Comparison of ENCODE assay signal across 11 mouse cellular contexts in the genomic region with DNA sequence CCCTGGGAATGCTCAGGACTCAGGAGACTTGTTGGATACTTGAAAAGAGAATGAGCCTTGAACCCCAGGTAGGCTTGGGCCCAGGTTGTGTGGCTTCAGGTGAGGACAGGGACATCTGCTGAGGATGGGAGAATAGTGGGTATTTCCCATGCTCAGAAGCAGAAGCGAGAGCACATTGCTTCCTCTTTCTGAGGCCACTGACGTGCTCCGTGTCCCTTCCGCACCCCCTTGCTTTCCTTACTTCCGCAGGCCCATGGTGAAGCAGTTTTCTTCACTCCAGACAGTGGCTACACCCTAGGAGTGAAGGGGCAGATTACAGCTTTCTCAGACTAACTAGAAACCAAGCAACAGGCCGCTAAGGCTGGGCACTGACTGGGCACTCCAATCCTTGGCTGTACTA. TPM values are rescaled to one million over a fixed set of nuclear protein-coding genes. Genes with fewer than 3 reads are reported as not detected.
DNase-seq lines count a peak whose midpoint lies in the region; ATAC-seq lines count a peak whose summit lies in the region.
"Had no signal": no experiment of that assay in that cellular context is flagged by ENCODE, and none has a peak within 500 bp of the region (broad histone marks: within the 10 kb centered on the region; RNA-seq: fewer than 3 reads in every experiment).

No protein-coding gene starts in this region.

- DNase-seq in heart, adult 8-10 months (ENCODE audit: low spot score): peak; percentile 47
- DNase-seq in T-cell, adult 2 months (ENCODE audit: low spot score): peak; percentile 40
- DNase-seq in liver, embryonic 11.5 days (ENCODE audit: low spot score): no peak
- DNase-seq in skeletal muscle tissue, adult 2 months (ENCODE audit: low read depth, low spot score): peak; percentile 54
- no peak for DNase-seq in neural tube, embryonic 10.5 days (ENCODE audit: extremely low spot score, low spot score)
- no peak for DNase-seq in urinary bladder, postnatal 4 days (ENCODE audit: low spot score in 2 of 2)
- no peak for DNase-seq in embryo, embryonic 10 days (ENCODE audit: low spot score)
- DNase-seq: gastrocnemius, postnatal 14 days; lung, embryonic 14.5 days had no signal

- no peaks in the 10 kb centered on the region for H3K4me1 ChIP-seq in heart, embryonic 11.5 days (ENCODE audit: control insufficient read depth, insufficient read depth, low read length)
- H3K4me1 ChIP-seq in liver, embryonic 11.5 days (replicated peaks; ENCODE audit: control insufficient read depth, insufficient read depth, low read length): 0 out of 2 replicates have a peak, but pooled peaks cover 1% of the 10 kb centered on the region
- H3K4me1 ChIP-seq: embryonic facial prominence, embryonic 13.5 days had no signal

- no peak overlapping the region for H3K27ac ChIP-seq in heart, embryonic 11.5 days (ENCODE audit: low read depth, low read length)
- peak overlapping the region; percentile 28; the same call in 1 of the 2 replicates for H3K27ac ChIP-seq in liver, embryonic 11.5 days (ENCODE audit: low read depth, low read length)
- H3K27ac ChIP-seq: embryonic facial prominence, embryonic 13.5 days had no signal

- no peak for ATAC-seq in heart, embryonic 11.5 days (replicated peaks; ENCODE audit: insufficient number of reproducible peaks, low FRiP score, low TSS enrichment)
- no peak for ATAC-seq in liver, embryonic 11.5 days (replicated peaks; ENCODE audit: low FRiP score)

- no peak overlapping the region for H3K9ac ChIP-seq in heart, embryonic 11.5 days (ENCODE audit: low read depth, low read length)
- no peak overlapping the region for H3K9ac ChIP-seq in liver, embryonic 11.5 days (ENCODE audit: low read depth, low read length)
- H3K9ac ChIP-seq: embryonic facial prominence, embryonic 13.5 days; lung, embryonic 14.5 days had no signal

- H3K9me3 ChIP-seq in heart, embryonic 11.5 days (replicated peaks; ENCODE audit: control insufficient read depth, low read length): no peaks in the 10 kb centered on the region
- no peaks in the 10 kb centered on the region for H3K9me3 ChIP-seq in liver, embryonic 11.5 days (ENCODE audit: control insufficient read depth, low read length)
- H3K9me3 ChIP-seq: embryonic facial prominence, embryonic 13.5 days had no signal

- no peak overlapping the region for H3K4me3 ChIP-seq in heart, embryonic 11.5 days (ENCODE audit: low read depth, low read length)
- no peak overlapping the region for H3K4me3 ChIP-seq in liver, embryonic 11.5 days (ENCODE audit: low read depth, low read length)
- H3K4me3 ChIP-seq: embryonic facial prominence, embryonic 13.5 days had no signal

- 83% methylated on average over 6 of the region's 6 CpGs for WGBS in heart, embryonic 11.5 days (ENCODE audit: insufficient replicate concordance)
- 64% methylated on average over 6 of the region's 6 CpGs for WGBS in liver, embryonic 11.5 days

- no peaks in the 10 kb centered on the region for H3K27me3 ChIP-seq in heart, embryonic 11.5 days (ENCODE audit: control insufficient read depth, insufficient read depth, low read length)
- no peaks in the 10 kb centered on the region for H3K27me3 ChIP-seq in liver, embryonic 11.5 days (replicated peaks; ENCODE audit: control insufficient read depth, insufficient read depth, low read length)

- H3K36me3 ChIP-seq in heart, embryonic 11.5 days (ENCODE audit: control insufficient read depth, insufficient read depth, low read length): no peaks in the 10 kb centered on the region
- H3K36me3 ChIP-seq in liver, embryonic 11.5 days (ENCODE audit: control insufficient read depth, insufficient read depth, low read length): no peaks in the 10 kb centered on the region
- H3K36me3 ChIP-seq: embryonic facial prominence, embryonic 13.5 days had no signal

- no peak overlapping the region for H3K4me2 ChIP-seq in heart, embryonic 11.5 days
- no peak overlapping the region for H3K4me2 ChIP-seq in liver, embryonic 11.5 days
- H3K4me2 ChIP-seq: embryonic facial prominence, embryonic 13.5 days; lung, embryonic 14.5 days had no signal

RNA-seq across cellular contexts. Expression of a gene that starts 22.9 kb away (rescaled TPM):
- total RNA-seq in heart, adult 8-10 months (2022): 1 to 10 TPM; 1.1 to 2.7 (median 1.3) TPM
- 0.37 and 0.69 TPM in 2 replicates for polyA plus RNA-seq in heart, embryonic 11.5 days (2014; fragmentation: Nextera tagmentation; extraction: Ambion mirVana)
- 5.4 and 6.6 TPM in 2 replicates for polyA plus RNA-seq in liver, embryonic 11.5 days (2014; fragmentation: Nextera tagmentation; extraction: Ambion mirVana)

RNA-seq across cellular contexts. Expression of a gene that starts 42.2 kb away (rescaled TPM):
- total RNA-seq in heart, adult 8-10 months (2022): not detected
- polyA plus RNA-seq in heart, embryonic 11.5 days (2014; fragmentation: Nextera tagmentation; extraction: Ambion mirVana): 0.07 TPM in 1 of 2 replicates, not detected in the other
- 0.17 TPM in 1 of 2 replicates, not detected in the other for polyA plus RNA-seq in liver, embryonic 11.5 days (2014; fragmentation: Nextera tagmentation; extraction: Ambion mirVana)
- total RNA-seq: gastrocnemius, postnatal 14 days had no signal

Comparison
In these comparisons a context has a peak if more than half of its experiments do, and no peak if none do; other contexts are left out.
1. DNase-seq: peak in heart, adult 8-10 months (single experiment), T-cell, adult 2 months (single experiment) and skeletal muscle tissue, adult 2 months (single experiment); none in liver, embryonic 11.5 days (single experiment), neural tube, embryonic 10.5 days (single experiment), urinary bladder, postnatal 4 days (0 of 2) and embryo, embryonic 10 days (single experiment).